Mouse (Mus musculus): ENCODE measurements around the gene OR5BS1P. TPM values are rescaled to one million over a fixed set of nuclear protein-coding genes. Genes with fewer than 3 reads are reported as not detected.

The OR5BS1P gene
- polyA plus RNA-seq, 1 experiment from 2014 or later: not detected

Small RNA genes lying within 50 kb of the gene (microRNA-seq; reads per million reads assigned to microRNA genes)
- not detected for gene Mir1291

Other genes with a start within 250 kb of the OR5BS1P start
- not detected in 2 replicates for gene Gm44579, start 248.9 kb upstream of the OR5BS1P start, polyA plus RNA-seq (2014; fragmentation: Nextera tagmentation; extraction: Ambion mirVana)
- gene Olfr287, start 248.8 kb upstream of the OR5BS1P start, polyA plus RNA-seq (2014; fragmentation: Nextera tagmentation; extraction: Ambion mirVana): 0.17 TPM in 1 of 2 replicates, not detected in the other
- gene Olfr286, start 235.4 kb upstream of the OR5BS1P start, polyA plus RNA-seq (2014; fragmentation: Nextera tagmentation; extraction: Ambion mirVana): not detected in 2 replicates
- not detected in 2 replicates for gene H1fnt, start 212.6 kb upstream of the OR5BS1P start, polyA plus RNA-seq (2014; fragmentation: Nextera tagmentation; extraction: Ambion mirVana)
- 12.2 and 14.5 TPM in 2 replicates for gene Zfp641, start 173.7 kb upstream of the OR5BS1P start, polyA plus RNA-seq (2014; fragmentation: Nextera tagmentation; extraction: Ambion mirVana)
- not detected in 2 replicates for gene Olfr285, start 152.5 kb upstream of the OR5BS1P start, polyA plus RNA-seq (2014; fragmentation: Nextera tagmentation; extraction: Ambion mirVana)
- gene Olfr284, start 128.9 kb upstream of the OR5BS1P start, polyA plus RNA-seq (2014; fragmentation: Nextera tagmentation; extraction: Ambion mirVana): not detected in 2 replicates
- gene Olfr283, start 89.0 kb upstream of the OR5BS1P start, polyA plus RNA-seq (2014; fragmentation: Nextera tagmentation; extraction: Ambion mirVana): not detected in 2 replicates
- gene Olfr282, start 38.7 kb upstream of the OR5BS1P start, polyA plus RNA-seq (2014; fragmentation: Nextera tagmentation; extraction: Ambion mirVana): not detected in 2 replicates
- gene Olfr281, start 17.3 kb upstream of the OR5BS1P start, polyA plus RNA-seq (2014; fragmentation: Nextera tagmentation; extraction: Ambion mirVana): not detected in 2 replicates
- not detected in 2 replicates for gene Lalba, start 12.8 kb downstream of the OR5BS1P start, polyA plus RNA-seq (2014; fragmentation: Nextera tagmentation; extraction: Ambion mirVana)
- gene Olfr279, start 22.5 kb downstream of the OR5BS1P start, polyA plus RNA-seq (2014; fragmentation: Nextera tagmentation; extraction: Ambion mirVana): not detected in 2 replicates
- 99.5 and 100 TPM in 2 replicates for gene Kansl2, start 64.4 kb downstream of the OR5BS1P start, polyA plus RNA-seq (2014; fragmentation: Nextera tagmentation; extraction: Ambion mirVana)
- gene Ccnt1, start 101.0 kb downstream of the OR5BS1P start, polyA plus RNA-seq (2014; fragmentation: Nextera tagmentation; extraction: Ambion mirVana): 59.8 and 65.1 TPM in 2 replicates
- gene 4930415O20Rik, start 101.1 kb downstream of the OR5BS1P start, polyA plus RNA-seq (2014; fragmentation: Nextera tagmentation; extraction: Ambion mirVana): not detected in 2 replicates
- gene Adcy6, start 140.2 kb downstream of the OR5BS1P start, polyA plus RNA-seq (2014; fragmentation: Nextera tagmentation; extraction: Ambion mirVana): 8.4 and 11.0 TPM in 2 replicates
- 98.3 and 101 TPM in 2 replicates for gene Cacnb3, start 160.9 kb downstream of the OR5BS1P start, polyA plus RNA-seq (2014; fragmentation: Nextera tagmentation; extraction: Ambion mirVana)
- gene Ddx23, start 193.0 kb downstream of the OR5BS1P start, polyA plus RNA-seq (2014; fragmentation: Nextera tagmentation; extraction: Ambion mirVana): 22.5 and 24.2 TPM in 2 replicates
- gene Rnd1, start 207.6 kb downstream of the OR5BS1P start, polyA plus RNA-seq (2014; fragmentation: Nextera tagmentation; extraction: Ambion mirVana): 6.0 and 6.1 TPM in 2 replicates
- 5.6 and 6.6 TPM in 2 replicates for gene Ccdc65, start 238.3 kb downstream of the OR5BS1P start, polyA plus RNA-seq (2014; fragmentation: Nextera tagmentation; extraction: Ambion mirVana)

All from hindbrain, embryonic 14.5 days (tissue).